Mouse (Mus musculus): ENCODE data around the gene Hoxa2.

Hoxa2 gene

DNA sequence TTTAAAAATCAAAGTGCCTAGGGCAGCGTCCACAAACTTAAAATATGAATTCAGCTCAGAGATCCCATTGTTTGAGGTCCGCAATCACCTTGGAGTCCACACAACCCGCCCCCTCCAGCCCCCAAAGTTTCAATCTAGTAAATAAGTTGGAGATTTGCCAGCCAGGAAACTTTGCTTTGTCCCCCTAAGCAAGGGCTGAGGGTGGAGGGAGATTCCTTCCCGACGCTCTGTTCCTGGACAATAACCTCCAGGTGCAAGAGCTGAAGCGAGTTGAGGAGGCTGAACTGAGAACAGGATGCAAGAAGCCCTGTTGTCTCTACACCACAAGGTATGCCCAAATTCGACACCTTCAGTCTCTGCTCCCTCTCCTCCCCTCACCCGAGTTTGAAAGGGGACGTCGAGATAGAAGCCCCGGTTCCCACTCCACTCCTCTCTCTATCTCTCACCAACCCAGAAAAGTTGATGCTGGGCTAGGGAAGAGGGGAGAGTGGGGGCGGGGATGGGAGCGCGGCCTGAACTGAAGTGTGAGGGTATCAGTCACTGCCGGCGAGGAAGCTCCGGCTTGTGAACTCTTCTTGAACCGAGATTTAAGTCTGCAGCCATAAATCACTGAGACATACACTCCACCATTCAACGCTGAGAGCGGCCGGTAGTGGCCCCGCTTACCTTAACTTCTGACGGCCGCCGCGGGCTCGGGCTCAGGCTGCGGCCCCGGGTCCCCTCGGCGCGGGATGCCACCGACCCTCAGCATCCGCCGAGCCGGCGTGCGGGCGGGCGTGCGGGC, 10.5 kb upstream of the Hoxa2 start:
- ChIA-PET CTCF (no interaction called here), POLR2A (interaction anchor here in 2 of 4 experiments (0.6 to 9.7 kb wide), 5 partner anchors 8 to 76 kb away, joined by 3 to 75 read pairs (median 5); partner anchors contain the start of gene Hoxa1 (in 1 of the 2))

DNA sequence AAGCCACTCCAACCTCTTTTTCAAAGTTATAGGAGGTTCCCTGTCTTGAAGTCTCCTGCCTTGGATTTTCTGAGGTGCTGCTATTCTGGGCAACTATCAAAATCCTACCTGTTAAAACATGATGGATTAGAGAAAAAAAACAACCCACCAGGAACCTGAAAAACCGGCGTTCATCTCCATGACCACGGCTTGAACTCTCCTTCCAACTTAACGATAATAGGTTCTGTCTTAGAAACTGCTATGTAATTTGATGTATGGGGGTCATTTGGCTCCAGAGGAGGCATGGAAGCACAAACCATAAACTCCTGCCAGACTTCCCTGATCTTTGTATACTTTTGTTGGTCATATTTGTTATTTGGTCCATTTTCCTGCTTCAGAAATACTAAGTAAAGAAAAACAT, 9.0 kb upstream of the Hoxa2 start:
- ChIA-PET CTCF (interaction anchor here in 2 of 4 experiments (1.1 to 1.5 kb wide), 2 partner anchors 67 kb away, joined by 4 to 13 read pairs; partner anchors contain the start of gene Hoxa10 (in 2 of the 2)), POLR2A (interaction anchor here in 2 of 4 experiments (0.5 to 9.7 kb wide), 5 partner anchors 10 to 650 kb away, joined by 4 to 75 read pairs (median 5); partner anchors contain the start of genes Gm28308 (in 1 of the 2), Hoxa1 (in 1 of the 2), Hoxa3 (in 1 of the 2) and Snx10 (in 1 of the 2))

DNA sequence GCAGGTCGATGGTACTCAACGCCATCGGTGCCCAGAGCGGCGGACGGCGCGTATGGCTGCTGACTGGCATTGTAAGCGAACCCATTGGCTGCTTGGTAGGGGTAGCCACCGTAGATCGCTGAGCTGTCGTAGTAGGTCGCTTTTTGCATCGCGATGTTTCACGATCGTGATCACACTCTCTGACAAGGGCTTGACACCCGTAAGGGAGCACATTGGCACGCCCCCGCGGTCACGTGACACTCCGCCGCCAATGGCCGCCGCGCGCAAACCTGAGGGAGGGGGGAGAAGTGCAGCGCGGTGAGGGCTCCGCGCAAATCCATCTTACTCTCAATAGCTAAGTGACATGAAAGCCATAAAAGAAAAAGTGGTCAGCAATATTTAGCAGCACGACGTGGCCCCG, 7.9 kb upstream of the Hoxa2 start:
- CTCF ChIA-PET, result interaction anchor here (0.5 to 1.5 kb wide), 7 partner anchors 12 to 688 kb away, joined by 3 to 13 read pairs (median 4); partner anchors contain the start of genes Hoxa10 (in 2 of the 4) and Hoxa7 (in 1 of the 4)
- POLR2A ChIA-PET, result interaction anchor here in 3 of 4 experiments (0.6 to 9.7 kb wide), 23 partner anchors 9 to 731 kb away, joined by 3 to 75 read pairs (median 3); partner anchors contain the start of genes Hoxa1 (in 2 of the 3), Hoxa4 (in 1 of the 3), Hoxa5 (in 1 of the 3) and Hoxa9 (in 1 of the 3)

DNA sequence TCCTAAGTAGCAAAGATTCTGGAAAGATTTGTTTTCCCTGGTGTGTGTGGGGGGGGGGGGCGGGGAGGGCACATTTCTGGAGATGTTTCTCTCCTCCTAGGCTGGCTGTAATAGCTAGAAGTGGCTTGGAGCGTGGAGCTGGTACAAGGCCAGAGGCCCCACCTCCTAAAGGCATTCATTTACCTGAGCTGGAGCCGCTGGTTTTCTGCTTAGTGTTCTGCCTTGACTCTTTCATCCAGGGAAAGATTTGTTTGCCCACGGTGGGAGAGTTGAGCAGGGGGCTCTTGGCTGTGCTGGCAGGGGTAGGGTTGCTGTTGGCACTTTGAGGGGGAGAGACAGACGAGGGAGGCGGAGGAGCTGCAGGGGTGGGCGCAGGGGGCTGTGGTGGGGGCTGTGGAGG, 7.3 kb upstream of the Hoxa2 start:
- ChIA-PET CTCF (interaction anchor here in 2 of 4 experiments (0.5 to 1.5 kb wide), 5 partner anchors 12 to 687 kb away, joined by 3 to 6 read pairs (median 4); partner anchors contain the start of genes Hoxa10 (in 1 of the 2) and Hoxa7 (in 1 of the 2)), POLR2A (interaction anchor here (0.6 to 9.7 kb wide), 21 partner anchors 9 to 871 kb away, joined by 3 to 75 read pairs (median 3); partner anchors contain the start of genes Hoxa1 (in 2 of the 4), Hoxa4 (in 1 of the 4), Hoxa9 (in 1 of the 4) and Skap2 (in 1 of the 4))

DNA sequence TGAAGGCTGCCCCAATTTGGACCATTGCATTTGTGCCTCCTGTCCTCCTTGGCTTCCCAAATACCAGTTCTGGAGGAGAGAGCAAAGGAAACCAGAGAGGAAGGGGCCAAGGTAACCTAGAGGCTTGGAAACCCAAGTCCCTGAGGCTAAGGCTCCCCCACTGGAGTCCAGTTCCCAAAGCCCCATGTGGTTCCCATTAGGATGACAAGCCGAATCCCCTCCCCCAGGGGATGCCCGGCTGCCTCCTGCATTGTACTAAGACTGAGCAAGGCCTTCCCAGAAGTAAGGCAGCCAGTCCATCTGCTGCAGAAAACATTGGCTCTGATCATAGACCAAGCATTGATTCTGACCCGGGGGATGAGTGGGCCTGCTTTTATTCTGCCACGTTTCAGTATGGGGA, 6.7 kb upstream of the Hoxa2 start:
- CTCF ChIA-PET, result interaction anchor here in 1 of 4 experiments (1.5 kb wide), 1 partner anchor 11 kb away, joined by 4 read pairs; no protein-coding TSS in a partner anchor
- POLR2A ChIA-PET, result interaction anchor here (0.6 to 9.7 kb wide), 11 partner anchors 8 to 804 kb away, joined by 3 to 75 read pairs (median 3); partner anchors contain the start of genes Hoxa1 (in 3 of the 4), Hoxa5 (in 1 of the 4) and Hoxa7 (in 1 of the 4)

DNA sequence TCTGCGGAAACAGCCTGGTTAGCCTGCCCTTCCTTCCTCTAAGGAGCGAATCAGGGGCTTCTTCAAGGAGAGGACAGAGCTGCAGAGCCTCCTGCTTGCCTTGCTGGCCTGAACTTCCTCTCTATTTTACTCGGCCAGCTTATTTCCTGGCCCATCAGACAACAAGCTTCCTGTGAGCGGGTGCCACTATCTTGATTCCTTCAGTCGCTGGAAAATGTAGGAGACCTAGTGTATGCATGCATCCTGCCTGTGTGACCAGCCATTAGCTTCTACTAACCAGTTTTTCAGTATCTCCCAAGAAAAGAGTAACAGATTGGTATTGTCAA, 6.2 kb upstream of the Hoxa2 start:
- CTCF ChIA-PET, result no interaction called here
- POLR2A ChIA-PET, result interaction anchor here (0.6 to 9.7 kb wide), 7 partner anchors 11 to 804 kb away, joined by 3 to 75 read pairs (median 3); partner anchors contain the start of genes Hoxa1 (in 3 of the 4), Hoxa5 (in 1 of the 4) and Hoxa7 (in 1 of the 4)

DNA sequence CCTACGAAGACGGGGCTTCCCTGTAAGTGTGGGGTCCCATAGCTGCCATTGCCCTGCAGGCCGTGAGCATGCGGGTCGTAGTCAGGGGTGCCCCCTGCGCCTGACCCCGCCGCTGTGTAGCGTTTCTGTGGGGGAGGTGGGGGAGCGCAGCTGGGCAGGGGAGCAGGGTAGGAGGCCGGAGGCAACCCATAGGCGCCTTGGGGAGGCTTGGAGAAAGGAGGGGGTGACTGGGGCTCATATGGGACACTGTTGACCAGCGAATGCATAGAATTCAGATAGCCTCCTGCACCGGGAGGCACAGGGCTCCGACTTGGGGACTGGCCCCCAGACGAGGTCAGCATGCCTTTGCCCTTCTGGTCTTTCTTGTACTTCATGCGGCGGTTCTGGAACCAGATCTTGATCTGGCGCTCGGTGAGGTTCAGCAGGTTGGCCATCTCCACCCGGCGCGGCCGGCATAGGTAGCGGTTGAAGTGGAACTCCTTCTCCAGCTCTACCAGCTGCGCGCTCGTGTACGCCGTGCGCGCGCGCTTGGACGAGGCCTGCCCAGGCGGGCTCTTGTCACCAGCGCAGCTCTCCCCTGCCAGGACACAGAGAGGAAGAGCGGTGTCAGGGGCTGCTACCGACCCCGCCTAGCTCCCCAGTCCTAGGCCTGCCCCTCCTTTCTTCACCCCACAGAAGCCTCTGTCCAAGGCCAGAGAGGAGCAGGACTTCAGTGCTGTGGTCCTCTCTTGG, 5.7 kb upstream of the Hoxa2 start:
- ChIA-PET POLR2A (interaction anchor here (0.6 to 9.7 kb wide), 7 partner anchors 10 to 803 kb away, joined by 3 to 75 read pairs (median 3); partner anchors contain the start of genes Hoxa1 (in 3 of the 4), Hoxa5 (in 1 of the 4) and Hoxa7 (in 1 of the 4)), CTCF (interaction anchor here in 1 of 4 experiments (0.6 kb wide), 1 partner anchor 27 kb away, joined by 3 read pairs; no protein-coding TSS in a partner anchor)

DNA sequence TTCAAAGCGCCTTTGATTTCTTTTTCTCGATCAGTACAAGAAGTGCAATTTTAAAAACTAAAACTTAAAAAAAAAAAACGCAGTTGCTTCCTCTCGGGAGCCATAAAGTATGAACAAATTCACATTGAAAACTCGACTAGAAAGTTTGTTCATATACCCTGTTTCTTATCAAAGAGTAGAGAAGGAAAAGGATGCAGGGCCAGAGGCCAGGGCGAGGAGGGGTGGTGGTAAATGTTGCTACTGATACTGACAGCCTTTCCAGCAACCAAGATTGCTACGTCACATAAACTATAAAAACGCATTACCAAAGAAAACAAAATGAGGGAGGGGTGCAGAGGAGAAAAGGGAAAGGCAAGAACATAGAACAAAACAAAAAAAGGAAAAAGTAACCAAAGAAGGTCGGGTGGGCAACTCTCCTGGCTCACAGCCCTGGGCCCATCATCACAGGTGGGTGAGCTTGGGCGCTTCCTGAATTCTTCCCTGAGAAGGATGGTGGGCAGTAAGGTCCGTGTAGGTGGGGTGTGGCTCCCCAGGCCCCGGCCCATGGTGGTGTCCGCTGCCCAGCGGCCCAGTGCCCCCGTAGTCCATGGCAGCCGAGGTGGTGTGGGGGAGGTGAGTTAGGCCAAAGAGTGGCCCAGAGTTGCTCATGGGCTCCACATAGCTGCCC, 5.0 kb upstream of the Hoxa2 start:
- POLR2A ChIA-PET, result interaction anchor here in 1 of 4 experiments (2.0 kb wide), 1 partner anchor 11 kb away, joined by 12 read pairs; the partner anchor contains the start of gene Hoxa1
- CTCF ChIA-PET, result interaction anchor here in 1 of 4 experiments (0.6 kb wide), 1 partner anchor 28 kb away, joined by 3 read pairs; no protein-coding TSS in a partner anchor

DNA sequence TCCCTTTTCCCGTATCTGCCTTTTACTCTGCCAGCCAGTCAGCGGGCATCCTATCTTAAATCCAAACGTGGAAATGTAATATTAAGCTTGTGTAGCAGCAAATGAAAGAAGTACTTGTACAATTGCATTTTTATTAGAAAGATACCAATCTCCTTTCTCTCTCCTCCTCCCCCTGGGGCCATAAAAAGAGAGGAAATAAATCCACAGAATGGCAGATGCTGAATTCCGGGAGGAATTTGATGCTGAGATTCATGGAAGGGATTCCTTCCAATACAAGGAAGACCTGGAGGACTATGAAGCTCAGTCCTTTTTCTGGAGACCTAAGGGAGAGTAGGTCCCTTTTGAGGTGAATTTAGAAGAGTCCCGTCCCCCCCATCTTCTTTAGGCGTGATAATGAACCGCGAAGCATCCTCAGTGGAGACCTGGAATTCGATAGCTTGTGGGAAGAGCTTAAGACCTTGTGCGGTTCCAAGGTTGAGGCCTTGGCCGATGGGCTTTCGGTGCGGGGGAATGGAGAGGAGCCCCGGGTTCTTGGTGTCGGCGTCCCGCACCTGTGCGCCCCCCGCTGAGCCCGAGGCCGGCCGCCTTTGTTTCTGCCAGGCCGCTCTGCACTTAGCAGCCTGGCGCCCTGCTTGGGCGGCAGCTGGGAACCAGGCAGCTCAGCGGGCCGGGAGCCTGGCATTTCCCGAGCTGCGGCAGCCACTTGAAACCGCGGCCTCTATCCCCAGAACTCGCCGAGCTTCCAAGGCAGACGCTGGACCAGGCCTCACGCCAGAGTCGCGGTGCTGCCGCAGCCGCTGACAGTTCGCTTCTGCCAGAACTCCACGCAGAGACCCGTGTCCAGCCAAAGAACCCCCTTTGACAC, 3.8 kb upstream of the Hoxa2 start:
- ChIA-PET CTCF (interaction anchor here in 2 of 4 experiments (0.6 to 1.8 kb wide), 4 partner anchors 43 to 72 kb away, joined by 3 to 8 read pairs (median 3); partner anchors contain the start of gene Hoxa10 (in 2 of the 2)), POLR2A (interaction anchor here in 2 of 4 experiments (0.9 to 1.9 kb wide), 7 partner anchors 9 to 726 kb away, joined by 3 to 7 read pairs (median 5); partner anchors contain the start of genes 5730596B20Rik (in 1 of the 2) and Hoxa1 (in 1 of the 2))

DNA sequence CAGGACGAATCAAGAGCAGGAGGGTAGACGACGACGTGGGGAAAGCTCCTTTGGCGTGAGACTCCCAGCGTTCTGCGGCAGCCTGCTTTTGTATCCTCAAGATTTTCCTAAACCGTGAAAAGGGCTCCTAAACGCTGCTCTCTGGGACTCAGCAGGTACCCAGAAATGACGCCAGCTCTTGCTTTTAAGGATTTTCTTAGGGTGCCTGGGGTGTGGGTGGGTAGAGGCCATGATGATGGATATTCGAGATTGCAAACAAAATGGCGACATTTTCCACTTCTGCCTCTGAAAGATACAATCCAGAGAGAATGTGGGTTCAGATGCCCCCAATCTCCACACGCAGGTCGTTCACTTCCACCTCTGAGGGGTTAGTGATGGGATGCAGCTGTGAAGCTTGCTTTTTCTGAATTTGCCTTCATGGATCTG, 3.1 kb upstream of the Hoxa2 start:
- ChIA-PET POLR2A (interaction anchor here in 3 of 4 experiments (1.0 to 1.9 kb wide), 8 partner anchors 9 to 725 kb away, joined by 3 to 7 read pairs (median 4); partner anchors contain the start of genes 5730596B20Rik (in 1 of the 3), Hoxa1 (in 1 of the 3) and Hoxa7 (in 1 of the 3)), CTCF (interaction anchor here in 3 of 4 experiments (0.6 to 1.8 kb wide), 4 partner anchors 44 to 73 kb away, joined by 3 to 8 read pairs (median 6); partner anchors contain the start of gene Hoxa10 (in 2 of the 3))

DNA sequence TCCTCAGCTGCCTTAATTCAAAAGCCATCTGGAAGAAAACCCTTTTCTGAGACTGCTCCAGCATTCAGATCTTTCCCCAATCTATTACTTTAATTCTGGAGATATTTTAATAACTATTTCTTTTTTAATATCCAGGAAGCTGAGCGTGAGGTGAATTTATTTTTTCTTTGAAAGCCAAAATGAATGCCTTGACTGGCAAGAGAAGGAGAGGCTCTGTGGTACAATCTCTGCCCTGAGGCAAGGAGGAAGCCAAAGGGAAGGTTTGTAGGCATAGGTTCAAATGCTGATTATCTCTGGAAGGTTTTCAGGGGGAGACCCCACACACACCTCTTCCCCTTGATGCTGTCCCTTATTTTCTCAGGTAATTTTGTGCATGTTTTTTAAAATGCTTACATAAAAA, 2.5 kb upstream of the Hoxa2 start:
- POLR2A ChIA-PET, result interaction anchor here in 2 of 4 experiments (0.8 to 1.9 kb wide), 6 partner anchors 8 to 54 kb away, joined by 3 to 6 read pairs (median 6); partner anchors contain the start of genes 5730596B20Rik (in 1 of the 2) and Hoxa7 (in 1 of the 2)
- CTCF ChIA-PET, result interaction anchor here in 3 of 4 experiments (0.6 to 1.8 kb wide), 4 partner anchors 12 to 55 kb away, joined by 3 to 8 read pairs (median 6); no protein-coding TSS in a partner anchor

DNA sequence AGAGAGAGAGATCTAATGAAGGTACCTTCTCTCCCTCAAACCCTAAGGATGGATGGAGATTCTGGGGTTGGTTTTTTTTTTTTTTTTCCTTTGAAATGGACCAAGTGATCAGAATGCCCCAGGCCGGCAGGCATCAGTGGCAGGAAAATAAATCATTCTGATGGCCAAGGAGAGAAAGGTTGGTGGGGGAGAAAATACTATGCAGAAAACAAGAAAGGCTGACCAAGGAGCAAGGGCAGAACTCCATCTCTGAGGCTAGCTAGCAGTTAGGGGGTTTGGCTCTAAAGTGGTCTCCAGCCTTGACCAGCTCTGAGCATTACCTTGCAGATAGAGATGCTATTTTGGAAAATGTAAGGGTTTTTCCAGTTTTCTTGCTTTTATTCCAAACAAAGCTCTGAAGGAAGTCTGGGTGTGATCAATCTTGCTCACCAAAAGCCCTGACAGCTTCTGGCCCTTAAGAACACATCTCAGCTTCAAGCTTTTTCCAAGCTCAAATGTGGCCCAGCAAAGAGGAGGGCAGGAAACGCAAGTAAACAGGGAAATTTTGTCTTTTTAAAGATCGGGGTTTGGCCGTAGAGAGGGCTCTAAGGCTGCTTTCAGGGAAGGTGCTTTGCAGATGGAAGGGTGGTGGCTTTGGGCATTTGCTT, 1.9 kb upstream of the Hoxa2 start:
- CTCF ChIA-PET, result interaction anchor here in 2 of 4 experiments (0.7 kb wide), 2 partner anchors 11 to 57 kb away, joined by 5 to 9 read pairs; no protein-coding TSS in a partner anchor
- POLR2A ChIA-PET, result interaction anchor here in 2 of 4 experiments (0.8 to 1.5 kb wide), 4 partner anchors 8 to 55 kb away, joined by 3 to 6 read pairs (median 4); partner anchors contain the start of gene Hoxa7 (in 1 of the 2)

DNA sequence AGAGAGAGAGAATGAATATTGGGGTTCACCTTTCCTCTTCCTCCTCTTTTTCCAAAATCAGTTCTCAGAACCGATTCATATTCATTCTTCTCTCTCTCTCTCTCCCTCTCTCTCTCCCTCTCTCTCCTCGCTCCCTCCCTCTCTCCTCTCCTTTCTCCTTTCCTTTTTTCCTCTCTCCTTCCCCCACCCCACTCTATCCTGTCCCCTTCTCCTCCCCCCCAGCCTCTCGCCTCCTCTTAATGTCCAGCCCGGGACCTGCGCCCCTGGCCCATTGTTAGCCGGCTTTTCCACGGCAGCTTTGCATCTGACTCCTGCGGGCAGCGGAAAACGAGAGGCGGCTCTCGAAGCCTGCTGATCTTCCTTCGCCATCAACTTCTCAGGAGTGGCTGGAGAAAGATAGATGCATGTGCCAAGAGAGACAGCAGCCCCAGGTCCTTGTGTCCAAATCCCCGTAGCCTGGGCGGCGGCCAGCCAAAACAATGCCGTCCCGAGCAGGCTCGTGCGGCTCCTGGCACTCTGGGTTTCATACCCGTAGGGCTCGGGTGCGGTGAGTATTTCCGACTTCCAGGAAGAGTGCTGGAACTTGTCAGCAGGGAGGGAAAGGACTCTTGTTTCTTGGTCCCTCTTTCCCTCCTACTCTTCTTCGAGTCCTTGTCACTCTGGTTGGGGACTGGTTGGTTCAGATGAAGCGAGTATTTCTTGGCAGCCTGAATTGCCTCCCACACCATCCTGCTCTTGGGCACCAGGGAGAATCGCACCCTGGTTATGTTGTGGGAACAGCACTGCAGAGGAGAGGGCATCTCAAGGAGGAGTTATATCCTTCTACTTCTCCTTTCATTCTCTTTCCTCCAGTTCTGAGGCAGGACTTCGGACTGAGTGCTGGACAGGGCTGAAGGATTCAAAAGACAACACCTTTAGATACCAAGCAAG, 1.1 kb upstream of the Hoxa2 start:
- ChIA-PET POLR2A (no interaction called here), CTCF (no interaction called here)

DNA sequence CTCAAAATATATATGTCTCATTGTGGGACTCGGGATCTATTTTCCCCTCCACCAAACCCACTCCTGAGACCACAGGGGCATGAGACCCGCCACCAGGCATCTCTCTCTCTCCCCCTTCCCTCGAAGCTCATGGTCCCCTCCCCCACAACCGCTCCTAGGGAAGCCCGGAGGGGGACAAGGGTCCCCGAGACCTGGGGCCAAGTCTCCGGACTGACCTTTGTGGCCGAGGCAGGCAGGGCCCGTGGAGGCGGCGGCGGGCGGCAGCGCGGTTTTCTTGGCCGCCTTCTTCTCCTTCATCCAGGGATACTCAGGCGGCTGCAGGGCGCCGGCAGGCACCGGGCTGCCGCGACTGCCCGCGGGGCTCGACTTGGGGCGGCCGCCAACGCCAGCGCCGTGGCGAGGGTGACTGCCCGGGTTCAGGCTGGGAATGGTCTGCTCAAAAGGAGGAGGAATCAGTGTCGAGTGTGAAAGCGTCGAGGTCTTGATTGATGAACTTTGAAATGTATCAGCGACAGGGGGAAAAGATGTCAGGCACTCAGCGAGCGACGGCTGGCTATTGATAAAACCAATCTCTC, 493 bp downstream of the Hoxa2 start:
- POLR2A ChIA-PET, result interaction anchor here in 2 of 4 experiments (1.1 to 8.0 kb wide), 3 partner anchors 8 to 15 kb away, joined by 3 to 75 read pairs (median 10); partner anchors contain the start of gene 5730596B20Rik (in 1 of the 2)
- CTCF ChIA-PET, result interaction anchor here in 2 of 4 experiments (0.7 to 1.1 kb wide), 3 partner anchors 42 to 107 kb away, joined by 3 to 4 read pairs (median 3); no protein-coding TSS in a partner anchor
